Mouse (Mus musculus): Measurements from ENCODE around the gene Zmym3.
"Not testable (repeated sequence)": the region's sequence is repeated elsewhere in the genome, so short reads cannot be mapped to it uniquely, and the experiment has no call there.

Zmym3 gene

DNA sequence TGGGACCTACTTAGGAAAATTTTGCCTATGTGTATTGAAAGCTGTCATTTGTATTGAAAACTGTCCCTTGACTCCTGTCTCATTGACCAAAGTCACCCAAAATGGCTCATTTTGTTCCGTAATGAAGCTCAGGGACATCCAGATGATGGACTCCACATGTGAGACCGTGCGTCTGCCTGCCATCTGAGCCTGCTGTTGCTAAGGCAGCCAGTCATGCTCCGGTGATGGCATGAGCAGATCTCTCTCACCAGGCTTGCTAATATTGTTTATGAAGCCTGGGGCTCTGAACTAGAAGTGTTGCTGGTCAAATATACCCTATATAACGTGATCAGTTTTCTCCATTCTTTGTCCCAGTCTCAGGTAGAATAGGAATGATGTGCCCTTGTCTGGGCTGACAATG, 47.7 kb downstream of the Zmym3 start:
- no peak for DNase-seq (ENCODE audit: low spot score)

DNA sequence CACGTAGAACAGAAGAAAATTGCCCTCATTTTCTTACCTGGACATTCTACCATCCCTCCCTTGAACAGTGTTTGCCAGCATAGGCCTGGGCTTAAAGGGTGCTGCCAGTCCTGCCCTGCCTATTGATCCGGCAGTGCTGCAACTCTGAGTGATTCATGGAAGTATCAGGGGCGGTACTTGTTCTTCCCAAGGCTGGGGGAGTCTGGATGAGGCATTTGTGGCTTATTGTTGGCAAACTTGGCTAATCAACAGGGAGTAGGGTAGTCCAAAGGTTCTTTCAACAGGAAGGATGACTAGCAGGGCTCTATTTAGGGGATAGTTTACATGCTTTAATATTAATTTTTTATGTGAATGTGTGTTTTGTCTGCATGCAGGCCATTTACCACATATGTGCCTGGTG, 50.1 kb downstream of the Zmym3 start:
- DNase-seq (ENCODE audit: low spot score), result no peak

- DNase-seq (ENCODE audit: low spot score), result no peak
Observed at GRCm38 (mm10) chrX:101369001-101369400, 51.6 kb downstream of the Zmym3 start.

DNA sequence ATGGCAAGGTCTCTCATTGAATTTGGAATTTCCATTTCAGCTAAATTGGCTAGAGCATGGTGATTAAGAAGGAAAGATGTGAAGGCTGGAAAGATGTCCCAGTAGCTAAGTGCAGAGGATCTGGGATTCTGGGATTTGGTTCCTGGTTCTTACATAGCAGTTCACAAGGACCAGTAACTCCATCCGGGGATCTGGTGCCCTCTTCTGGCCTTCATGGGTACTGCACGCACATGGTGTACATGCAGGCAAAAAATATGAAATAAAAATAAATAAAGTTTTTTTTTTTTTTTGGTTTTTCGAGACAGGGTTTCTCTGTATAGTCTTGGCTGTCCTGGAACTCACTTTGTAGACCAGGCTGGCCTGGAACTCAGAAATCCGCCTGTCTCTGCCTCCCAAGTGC, 61.7 kb downstream of the Zmym3 start:
- DNase-seq (ENCODE audit: low spot score), result not testable (repeated sequence)
